Mouse (Mus musculus) gastrocnemius, postnatal 14 days (tissue): ENCODE data around the gene Tpgs1. TPM values are rescaled to one million over a fixed set of nuclear protein-coding genes. Genes with fewer than 3 reads are reported as not detected.
"Not testable (repeated sequence)": the region's sequence is repeated elsewhere in the genome, so short reads cannot be mapped to it uniquely, and the experiment has no call there.

Experiments used
- DNase-seq: peaks from one replicate; pipeline ENCODE4 v3.0.0; 2021; ENCODE audit warnings: mixed read lengths
- intact Hi-C: fragments of 180-260 bp; cut with DNase I; formaldehyde crosslinking; loops from one replicate; pipeline ENCODE4 v1.15.1; 2025; ENCODE audit warnings: low total_unique reads
- total RNA-seq, 2 experiments: library from RNA; stranded (reverse); gene quantifications; 2 replicates each; pipeline ENCODE4 v1.2.3; 2021

Gene Tpgs1
- total RNA-seq, 2 experiments from 2014 or later = 22.6 to 24.0 TPM

- DNase-seq = no peak
- intact Hi-C loops = no loop called here
These were observed 17.1 kb downstream of the Tpgs1 start for GRCm38 (mm10) chr10:79686219-79686618.

- no peak for DNase-seq
- intact Hi-C loops = no loop called here
These were observed 17.5 kb downstream of the Tpgs1 start for GRCm38 (mm10) chr10:79686691-79687090.

- no peak for DNase-seq
- intact Hi-C loops = no loop called here
These were observed 18.3 kb downstream of the Tpgs1 start for GRCm38 (mm10) chr10:79687513-79687912.

GRCm38 (mm10) chr10:79688720-79689119 is 19.6 kb downstream of the Tpgs1 start, which contains the start of gene Gzmm:
Gzmm (plus strand) TSS chr10:79689020.
- DNase-seq = no peak
- intact Hi-C loops = no loop called here

GRCm38 (mm10) chr10:79689178-79689577 is 20.0 kb downstream of the Tpgs1 start:
- intact Hi-C loops = no loop called here
- no peak for DNase-seq

- no peak for DNase-seq
- intact Hi-C loops = loop anchor here (5.0 kb wide), 1 partner anchor 95 kb away; no protein-coding TSS in a partner anchor
These were observed 22.9 kb downstream of the Tpgs1 start for GRCm38 (mm10) chr10:79691986-79692548.

GRCm38 (mm10) chr10:79693580-79694378 is 24.6 kb downstream of the Tpgs1 start:
- intact Hi-C loops = loop anchor here (5.0 kb wide), 1 partner anchor 94 kb away; no protein-coding TSS in a partner anchor
- DNase-seq = no peak

- no peak for DNase-seq
- intact Hi-C loops = loop anchor here (5.0 kb wide), 1 partner anchor 93 kb away; no protein-coding TSS in a partner anchor
These were observed 25.1 kb downstream of the Tpgs1 start for GRCm38 (mm10) chr10:79694379-79694655.

- DNase-seq = peak; percentile 86
- intact Hi-C loops = no loop called here
These were observed 26.3 kb downstream of the Tpgs1 start for GRCm38 (mm10) chr10:79695231-79696128.

- DNase-seq = no peak
- intact Hi-C loops = no loop called here
These were observed 27.0 kb downstream of the Tpgs1 start for GRCm38 (mm10) chr10:79696129-79696651.

GRCm38 (mm10) chr10:79697916-79698315 is 28.7 kb downstream of the Tpgs1 start:
- intact Hi-C loops = no loop called here
- no peak for DNase-seq

GRCm38 (mm10) chr10:79698459-79698858 is 29.3 kb downstream of the Tpgs1 start:
- DNase-seq = no peak

GRCm38 (mm10) chr10:79700676-79701075 is 31.5 kb downstream of the Tpgs1 start:
- peak; percentile 2 for DNase-seq
- intact Hi-C loops = no loop called here

More at GRCm38 (mm10) chr10:79698459-79698858, 29.3 kb downstream of the Tpgs1 start:
- intact Hi-C loops = no loop called here

- peak; percentile 7 for DNase-seq
- intact Hi-C loops = no loop called here
These were observed 32.4 kb downstream of the Tpgs1 start for GRCm38 (mm10) chr10:79701443-79702129.

- intact Hi-C loops, DNase-seq: not testable (repeated sequence)
These were observed 33.8 kb downstream of the Tpgs1 start for GRCm38 (mm10) chr10:79702970-79703369.

GRCm38 (mm10) chr10:79703541-79703940 is 34.4 kb downstream of the Tpgs1 start:
- intact Hi-C loops = no loop called here

GRCm38 (mm10) chr10:79704065-79704969 is 35.1 kb downstream of the Tpgs1 start, which contains the start of gene Bsg:
Bsg (plus strand) TSS chr10:79704491.
- intact Hi-C loops = no loop called here
- DNase-seq = peak; percentile 99

More at GRCm38 (mm10) chr10:79703541-79703940, 34.4 kb downstream of the Tpgs1 start:
- DNase-seq = peak; percentile 2

GRCm38 (mm10) chr10:79704970-79705360 is 35.8 kb downstream of the Tpgs1 start:
- intact Hi-C loops = no loop called here
- peak; percentile 10 for DNase-seq
